Comparison of ENCODE assay signal across 22 mouse cellular contexts in the genomic region with DNA sequence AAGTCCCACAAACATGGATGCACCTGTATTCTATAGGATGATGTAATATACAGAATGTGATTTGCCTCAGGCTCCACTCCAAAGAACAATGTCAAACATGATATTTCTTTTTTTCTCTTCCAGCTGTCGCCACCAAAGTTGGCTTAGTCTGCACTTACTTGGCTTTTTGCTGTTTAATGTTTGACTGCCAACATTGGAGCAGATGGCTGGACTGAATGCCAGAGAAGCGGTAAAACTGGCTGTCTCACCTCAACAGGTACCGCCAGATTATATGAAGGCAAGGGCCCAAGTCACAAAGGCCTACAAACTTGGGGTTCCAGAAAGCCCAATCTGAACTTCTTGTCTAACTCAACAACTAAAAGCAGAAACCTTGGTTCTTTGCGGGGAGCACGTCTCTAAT. TPM values are rescaled to one million over a fixed set of nuclear protein-coding genes. Genes with fewer than 3 reads are reported as not detected.
DNase-seq lines count a peak whose midpoint lies in the region; ATAC-seq and TF ChIP-seq lines count a peak whose summit lies in the region.
"Had no signal": no experiment of that assay in that cellular context is flagged by ENCODE, and none has a peak within 500 bp of the region (broad histone marks: within the 10 kb centered on the region; RNA-seq: fewer than 3 reads in every experiment).

No protein-coding gene starts in this region.

- H3K9me3 ChIP-seq in forebrain, embryonic 13.5 days (replicated peaks): no peaks in the 10 kb centered on the region
- H3K9me3 ChIP-seq in forebrain, embryonic 10.5 days: no peaks in the 10 kb centered on the region
- H3K9me3 ChIP-seq in forebrain, postnatal 0 days (ENCODE audit: low read length): no peaks in the 10 kb centered on the region
- H3K9me3 ChIP-seq: embryonic facial prominence, embryonic 15.5 days; heart, embryonic 13.5 days; hindbrain, embryonic 15.5 days; neural tube, embryonic 15.5 days; stomach, embryonic 15.5 days had no signal

- no peak overlapping the region for H3K4me2 ChIP-seq in forebrain, embryonic 13.5 days
- H3K4me2 ChIP-seq in forebrain, postnatal 0 days (ENCODE audit: low read depth): no peak overlapping the region
- H3K4me2 ChIP-seq: embryonic facial prominence, embryonic 15.5 days; heart, embryonic 13.5 days; hindbrain, embryonic 15.5 days; neural tube, embryonic 15.5 days; stomach, embryonic 15.5 days had no signal

- no peaks in the 10 kb centered on the region for H3K27me3 ChIP-seq in forebrain, embryonic 13.5 days
- H3K27me3 ChIP-seq in forebrain, embryonic 10.5 days (ENCODE audit: poor library complexity, severe bottlenecking): no peaks in the 10 kb centered on the region
- no peaks in the 10 kb centered on the region for H3K27me3 ChIP-seq in forebrain, postnatal 0 days (ENCODE audit: insufficient read depth, low read length)
- H3K27me3 ChIP-seq: embryonic facial prominence, embryonic 15.5 days; hindbrain, embryonic 15.5 days; neural tube, embryonic 15.5 days; stomach, embryonic 15.5 days had no signal

- no peak overlapping the region for H3K4me3 ChIP-seq in forebrain, embryonic 13.5 days
- H3K4me3 ChIP-seq in forebrain, embryonic 10.5 days: no peak overlapping the region
- no peak overlapping the region for H3K4me3 ChIP-seq in forebrain, postnatal 0 days (ENCODE audit: low read depth, low read length)
- H3K4me3 ChIP-seq: embryonic facial prominence, embryonic 15.5 days; heart, embryonic 13.5 days; hindbrain, embryonic 15.5 days; left cerebral cortex, adult 2 months; myocyte; neural tube, embryonic 15.5 days; stomach, embryonic 15.5 days had no signal

- DNase-seq in forebrain, embryonic 10.5 days (ENCODE audit: extremely low spot score, low spot score): no peak
- DNase-seq in kidney, postnatal 36 days: peak; percentile 21 to 41
- DNase-seq in kidney, adult 18-20 months: no peak
- DNase-seq in cerebellum, postnatal 14 days: peak; percentile 51 to 66
- peak; percentile 62 for DNase-seq in forebrain, postnatal 0 days
- DNase-seq in spleen, adult 18-20 months: no peak
- DNase-seq: heart, adult 18-20 months; left cerebral cortex, postnatal 4 days; liver; lung, adult 18-20 months; lung, postnatal 14 days; midbrain, embryonic 14.5 days had no signal

- TF ChIP-seq CTCF in forebrain, postnatal 0 days (IDR thresholded peaks at IDR 0.05; ENCODE audit: low read depth): no peak

- no peak overlapping the region for H3K27ac ChIP-seq in forebrain, embryonic 13.5 days
- H3K27ac ChIP-seq in forebrain, embryonic 10.5 days: no peak overlapping the region
- no peak overlapping the region for H3K27ac ChIP-seq in forebrain, postnatal 0 days (ENCODE audit: low read depth, low read length)
- H3K27ac ChIP-seq: embryonic facial prominence, embryonic 15.5 days; heart, embryonic 13.5 days; hindbrain, embryonic 15.5 days; kidney, postnatal 0 days; left cerebral cortex, adult 2 months; neural tube, embryonic 15.5 days; stomach, embryonic 15.5 days had no signal

- no peaks in the 10 kb centered on the region for H3K36me3 ChIP-seq in forebrain, embryonic 13.5 days (ENCODE audit: poor library complexity, severe bottlenecking)
- H3K36me3 ChIP-seq in forebrain, embryonic 10.5 days (replicated peaks): no peaks in the 10 kb centered on the region
- H3K36me3 ChIP-seq in forebrain, postnatal 0 days (ENCODE audit: insufficient read depth): no peaks in the 10 kb centered on the region
- H3K36me3 ChIP-seq: embryonic facial prominence, embryonic 15.5 days; heart, embryonic 13.5 days; hindbrain, embryonic 15.5 days; neural tube, embryonic 15.5 days; stomach, embryonic 15.5 days had no signal

- WGBS in forebrain, embryonic 13.5 days: 92% methylated on average over 5 of the region's 5 CpGs
- WGBS in forebrain, embryonic 10.5 days: 89% methylated on average over 5 of the region's 5 CpGs
- 59% methylated on average over 5 of the region's 5 CpGs for WGBS in forebrain, postnatal 0 days

- peak; percentile 31; the same call in 1 of the 2 replicates for ATAC-seq in forebrain, embryonic 13.5 days
- peak; percentile 20; the same call in 1 of the 2 replicates for ATAC-seq in forebrain, postnatal 0 days
- ATAC-seq: intestine, embryonic 16.5 days had no signal

- no peak overlapping the region for H3K9ac ChIP-seq in forebrain, embryonic 13.5 days
- no peak overlapping the region for H3K9ac ChIP-seq in forebrain, postnatal 0 days
- H3K9ac ChIP-seq: embryonic facial prominence, embryonic 15.5 days; heart, embryonic 13.5 days; hindbrain, embryonic 15.5 days; neural tube, embryonic 15.5 days; stomach, embryonic 15.5 days had no signal

- H3K4me1 ChIP-seq in forebrain, embryonic 13.5 days: no peaks in the 10 kb centered on the region
- H3K4me1 ChIP-seq in forebrain, embryonic 10.5 days: no peaks in the 10 kb centered on the region
- H3K4me1 ChIP-seq in forebrain, postnatal 0 days (ENCODE audit: insufficient read depth): no peaks in the 10 kb centered on the region
- H3K4me1 ChIP-seq: embryonic facial prominence, embryonic 15.5 days; heart, embryonic 13.5 days; hindbrain, embryonic 15.5 days; neural tube, embryonic 15.5 days; stomach, embryonic 15.5 days had no signal

RNA-seq across cellular contexts. Expression of a gene that starts 6.8 kb away (rescaled TPM):
- polyA plus RNA-seq in forebrain, embryonic 13.5 days (2015; fragmentation: Nextera tagmentation; extraction: Ambion mirVana): 6.4 and 8.0 TPM in 2 replicates
- 7.1 and 8.1 TPM in 2 replicates for polyA plus RNA-seq in forebrain, embryonic 10.5 days (2016; fragmentation: Nextera tagmentation; extraction: Ambion mirVana)
- total RNA-seq in forebrain, postnatal 0 days (2014; rRNA removed): 3.8 and 6.9 TPM in 2 replicates
- polyA plus RNA-seq in forebrain, postnatal 0 days (2015; fragmentation: Nextera tagmentation; extraction: Ambion mirVana): 2.4 and 3.3 TPM in 2 replicates

Comparison
In these comparisons a context has a peak if more than half of its experiments do, and no peak if none do; other contexts are left out.
1. DNase-seq: peak in kidney, postnatal 36 days (2 of 2), cerebellum, postnatal 14 days (2 of 2) and forebrain, postnatal 0 days (single experiment); none in forebrain, embryonic 10.5 days (single experiment), kidney, adult 18-20 months (single experiment) and spleen, adult 18-20 months (0 of 2).